Mouse (Mus musculus) Patski (cell line): ENCODE data around the gene Psors1c2. TPM values are rescaled to one million over a fixed set of nuclear protein-coding genes. Genes with fewer than 3 reads are reported as not detected.

Source experiments
- ATAC-seq: fragments of 100-300 bp; one replicate; pipeline ENCODE4 v1.8.0; 2021
- CTCF ChIA-PET: fragments of 350-600 bp; sonication (Branson Sonifier 250); formaldehyde crosslinking; loops from one replicate; lab custom pipeline; 2022; ENCODE audit warnings: inconsistent platforms; lab: Charles Lee
- POLR2A ChIA-PET: fragments of 350-600 bp; sonication (Branson Sonifier 250); formaldehyde crosslinking; loops from one replicate; lab custom pipeline; 2022; ENCODE audit warnings: antibody characterized with exemption, inconsistent platforms; lab: Charles Lee
- DNase-seq: peaks from one replicate; pipeline ENCODE4 v3.0.0-alpha.2; 2011; ENCODE audit warnings: low read depth, low spot score
- H3K27me3 ChIP-seq: fragments of 371-371 bp; one replicate; pipeline ENCODE4 v1.5.1; 2021
- CTCF ChIP-seq: fragments of 100-300 bp; IDR thresholded peaks from one replicate; pipeline ENCODE4 v1.5.1; 2021
- in situ Hi-C: fragments of 300-500 bp; cut with MboI; formaldehyde crosslinking; loops from 3 replicates; pipeline ENCODE4 v1.11.1; 2018; ENCODE audit warnings: low pct_unique_long_range_greater_than_20kb, mixed read lengths
- polyA plus RNA-seq: library from polyadenylated mRNA; unstranded; gene quantifications from one replicate; pipeline ENCODE4 v1.2.3, GENCODE M21; 2021

Gene Psors1c2
- polyA plus RNA-seq, 1 experiment from 2014 or later: 0.37 TPM

GRCm38 (mm10) chr17:35544001-35544400 lies 11.0 kb downstream of the Psors1c2 start:
- ChIA-PET CTCF (interaction anchor here (0.6 to 4.9 kb wide), 11 partner anchors 8 to 45 kb away, joined by 3 to 34 read pairs (median 4); partner anchors contain the start of genes Cdsn and Psors1c2), POLR2A (no interaction called here)
- ATAC-seq (no peak), DNase-seq (no peak)
- H3K27me3 ChIP-seq: no peaks in the 10 kb centered on the region
- in situ Hi-C loops: loop anchor here (5.0 kb wide), 1 partner anchor 33 kb away; no protein-coding TSS in a partner anchor
- no peak for TF ChIP-seq CTCF

GRCm38 (mm10) chr17:35544680-35545079 lies 11.7 kb downstream of the Psors1c2 start:
- ATAC-seq: no peak
- in situ Hi-C loops: loop anchor here (5.0 kb wide), 1 partner anchor 33 kb away; no protein-coding TSS in a partner anchor
- TF ChIP-seq CTCF: peak; percentile 82
- H3K27me3 ChIP-seq: no peaks in the 10 kb centered on the region
- DNase-seq: no peak
- POLR2A ChIA-PET: no interaction called here
- CTCF ChIA-PET: interaction anchor here (1.2 to 4.9 kb wide), 7 partner anchors 11 to 44 kb away, joined by 3 to 34 read pairs (median 8); partner anchors contain the start of gene Psors1c2

GRCm38 (mm10) chr17:35547465-35547864 lies 14.5 kb downstream of the Psors1c2 start:
- H3K27me3 ChIP-seq: no peaks in the 10 kb centered on the region
- POLR2A ChIA-PET: no interaction called here
- CTCF ChIA-PET: interaction anchor here (1.0 to 4.9 kb wide), 4 partner anchors 9 to 31 kb away, joined by 3 to 34 read pairs (median 8); partner anchors contain the start of gene Psors1c2
- DNase-seq: no peak
- in situ Hi-C loops: no loop called here
- no peak for TF ChIP-seq CTCF
- no peak for ATAC-seq

GRCm38 (mm10) chr17:35548636-35549035 lies 15.6 kb downstream of the Psors1c2 start:
- H3K27me3 ChIP-seq: no peaks in the 10 kb centered on the region
- in situ Hi-C loops: no loop called here
- TF ChIP-seq CTCF: no peak
- ChIA-PET POLR2A (interaction anchor here (0.5 to 1.0 kb wide), 3 partner anchors 27 to 277 kb away, joined by 3 read pairs; no protein-coding TSS in a partner anchor), CTCF (interaction anchor here (1.2 to 2.0 kb wide), 2 partner anchors 14 to 29 kb away, joined by 6 read pairs; no protein-coding TSS in a partner anchor)
- ATAC-seq (no peak), DNase-seq (no peak)

GRCm38 (mm10) chr17:35549437-35550142 lies 16.6 kb downstream of the Psors1c2 start:
- CTCF ChIA-PET: interaction anchor here (0.8 to 2.0 kb wide), 5 partner anchors 9 to 85 kb away, joined by 3 to 6 read pairs (median 4); no protein-coding TSS in a partner anchor
- no peak for TF ChIP-seq CTCF
- ATAC-seq (peak; percentile 82), DNase-seq (peak; percentile 83)
- no peaks in the 10 kb centered on the region for H3K27me3 ChIP-seq
- in situ Hi-C loops: no loop called here
- POLR2A ChIA-PET: interaction anchor here (0.9 to 1.0 kb wide), 2 partner anchors 9 to 29 kb away, joined by 3 read pairs; no protein-coding TSS in a partner anchor

- ChIA-PET CTCF (interaction anchor here (0.8 to 2.0 kb wide), 5 partner anchors 9 to 85 kb away, joined by 3 to 6 read pairs (median 4); no protein-coding TSS in a partner anchor), POLR2A (no interaction called here)
- in situ Hi-C loops: no loop called here
- no peaks in the 10 kb centered on the region for H3K27me3 ChIP-seq
- TF ChIP-seq CTCF: no peak
- no peak for ATAC-seq
- DNase-seq: no peak
These were observed 17.1 kb downstream of the Psors1c2 start for GRCm38 (mm10) chr17:35550143-35550494.

GRCm38 (mm10) chr17:35550871-35551270 lies 17.9 kb downstream of the Psors1c2 start:
- POLR2A ChIA-PET: no interaction called here
- DNase-seq (no peak), ATAC-seq (no peak)
- no peaks in the 10 kb centered on the region for H3K27me3 ChIP-seq
- in situ Hi-C loops: no loop called here
- no peak for TF ChIP-seq CTCF
- CTCF ChIA-PET: interaction anchor here (1.3 to 1.7 kb wide), 2 partner anchors 16 to 37 kb away, joined by 3 to 4 read pairs; no protein-coding TSS in a partner anchor

GRCm38 (mm10) chr17:35551881-35552414 lies 18.9 kb downstream of the Psors1c2 start, which contains the start of gene Cdsn:
Cdsn (plus strand) TSS chr17:35552128.
- no peak for DNase-seq
- TF ChIP-seq CTCF: no peak
- POLR2A ChIA-PET: interaction anchor here (0.9 kb wide), 1 partner anchor 318 kb away, joined by 3 read pairs; no protein-coding TSS in a partner anchor
- CTCF ChIA-PET: interaction anchor here (1.1 to 2.6 kb wide), 5 partner anchors 8 to 36 kb away, joined by 3 to 7 read pairs (median 4); no protein-coding TSS in a partner anchor
- H3K27me3 ChIP-seq: no peaks in the 10 kb centered on the region
- peak; percentile 33 for ATAC-seq
- in situ Hi-C loops: no loop called here

GRCm38 (mm10) chr17:35554321-35554720 lies 21.3 kb downstream of the Psors1c2 start:
- no peak for ATAC-seq
- TF ChIP-seq CTCF: no peak
- in situ Hi-C loops: no loop called here
- no peak for DNase-seq
- H3K27me3 ChIP-seq: no peaks in the 10 kb centered on the region
- CTCF ChIA-PET: interaction anchor here (1.2 to 9.0 kb wide), 2 partner anchors 23 to 32 kb away, joined by 3 to 69 read pairs; no protein-coding TSS in a partner anchor
- POLR2A ChIA-PET: interaction anchor here (0.7 kb wide), 1 partner anchor 42 kb away, joined by 3 read pairs; no protein-coding TSS in a partner anchor
